Mouse (Mus musculus): Measurements from ENCODE around the gene Tmbim6.

DNA sequence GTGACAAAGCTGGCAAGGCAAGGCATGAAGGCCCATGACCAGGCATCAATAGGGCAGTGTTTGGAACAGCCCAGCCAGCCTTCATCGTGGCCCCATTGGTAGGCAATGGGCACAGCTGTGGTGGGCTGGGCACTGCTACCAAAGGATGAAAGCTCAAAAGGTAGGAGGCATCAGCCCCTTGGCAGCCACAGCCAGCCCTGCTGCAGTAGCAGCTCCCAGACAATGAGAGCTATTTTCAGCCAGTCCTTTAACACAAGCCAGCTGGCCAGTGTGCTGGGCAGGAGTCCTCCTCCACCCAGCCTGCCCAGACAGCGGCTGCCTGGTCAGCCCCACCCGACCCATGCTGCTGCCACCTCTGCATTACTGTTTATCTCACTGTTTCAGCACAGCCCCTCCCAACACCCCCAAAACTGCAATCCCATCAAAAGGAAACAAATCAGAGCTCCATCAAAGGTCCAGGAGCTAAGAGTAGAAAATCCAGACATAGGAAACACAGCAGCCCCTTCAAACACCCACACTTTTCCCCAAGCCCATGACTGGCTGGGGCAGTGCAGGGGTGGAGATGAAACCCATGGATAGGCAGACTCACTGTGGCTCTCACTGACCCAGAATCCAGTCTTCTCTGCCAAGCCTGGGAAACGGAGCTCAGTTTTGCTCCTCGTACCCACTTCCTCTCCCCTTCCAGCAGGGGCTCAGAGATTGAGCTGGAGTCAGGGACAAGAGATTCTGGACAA is 49.1 kb upstream of the Tmbim6 start:
- TF ChIP-seq CTCF (IDR thresholded peaks at IDR 0.05; ENCODE audit: extremely low read depth, insufficient read length, insufficient replicate concordance, low read depth, low read length) (no peak), POLR2A (IDR thresholded peaks at IDR 0.05; ENCODE audit: low read depth, low read length) (no peak)

Measured in small intestine, adult 2 months (tissue).